ENCODE assay signal across 9 mouse cellular contexts in the genomic region with DNA sequence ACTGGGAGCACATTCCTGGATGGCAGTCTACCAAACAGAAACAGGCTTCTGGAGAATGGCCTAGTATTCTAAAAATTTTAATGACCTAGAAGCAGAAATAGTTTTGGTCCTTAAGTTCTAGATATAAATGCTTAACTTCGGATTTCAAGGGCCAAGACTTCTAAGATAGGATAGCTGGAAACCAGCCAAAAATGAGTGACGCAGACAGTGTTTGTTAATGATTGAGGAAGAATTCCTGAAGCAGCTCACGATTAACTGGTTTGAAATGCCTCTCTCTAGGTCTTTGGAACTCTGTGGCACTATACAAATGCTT.
A peak's percentile ranks its signal among the peaks of the same experiment; 100 is the strongest.
DNase-seq lines count a peak whose midpoint lies in the region; ATAC-seq and TF ChIP-seq lines count a peak whose summit lies in the region.
"Had no signal": no experiment of that assay in that cellular context is flagged by ENCODE, and none has a peak within 500 bp of the region (broad histone marks: within the 10 kb centered on the region; RNA-seq: fewer than 3 reads in every experiment).

No protein-coding gene starts in this region.

- H3K36me3 ChIP-seq in heart, embryonic 10.5 days: no peaks in the 10 kb centered on the region
- no peaks in the 10 kb centered on the region for H3K36me3 ChIP-seq in heart, postnatal 0 days (replicated peaks; ENCODE audit: control insufficient read depth, insufficient read depth, low read length)
- H3K36me3 ChIP-seq in limb, embryonic 15.5 days: no peaks in the 10 kb centered on the region
- H3K36me3 ChIP-seq: hindbrain, embryonic 12.5 days had no signal

- no peak overlapping the region for H3K4me2 ChIP-seq in heart, postnatal 0 days (ENCODE audit: low read depth, low read length)
- H3K4me2 ChIP-seq in limb, embryonic 15.5 days: no peak overlapping the region
- H3K4me2 ChIP-seq: hindbrain, embryonic 12.5 days had no signal

- H3K9me3 ChIP-seq in heart, embryonic 10.5 days: no peaks in the 10 kb centered on the region
- H3K9me3 ChIP-seq in heart, postnatal 0 days (replicated peaks; ENCODE audit: control insufficient read depth, low read length): no peaks in the 10 kb centered on the region
- H3K9me3 ChIP-seq in limb, embryonic 15.5 days: no peaks in the 10 kb centered on the region
- H3K9me3 ChIP-seq: hindbrain, embryonic 12.5 days had no signal

- WGBS in heart, embryonic 10.5 days: 18% methylated on average over 3 of the region's 3 CpGs
- WGBS in heart, postnatal 0 days: 8% methylated on average over 3 of the region's 3 CpGs
- 15% methylated on average over 3 of the region's 3 CpGs for WGBS in limb, embryonic 15.5 days

- peak; percentile 75 for ATAC-seq in heart, postnatal 0 days (ENCODE audit: insufficient read depth, low read depth)
- no peak for ATAC-seq in limb, embryonic 15.5 days (ENCODE audit: insufficient number of reproducible peaks, low FRiP score, low TSS enrichment, low read depth)

- H3K27ac ChIP-seq in heart, embryonic 10.5 days: no peak overlapping the region
- H3K27ac ChIP-seq in heart, postnatal 0 days (ENCODE audit: low read depth): peak overlapping the region; percentile 84
- peak overlapping the region; percentile 47; the same call in 1 of the 2 replicates for H3K27ac ChIP-seq in limb, embryonic 15.5 days
- H3K27ac ChIP-seq: hindbrain, embryonic 12.5 days had no signal

- H3K4me1 ChIP-seq in heart, embryonic 10.5 days: peaks cover 24% of the 10 kb centered on the region
- H3K4me1 ChIP-seq in heart, postnatal 0 days (ENCODE audit: control insufficient read depth, insufficient read depth): peaks cover 42% of the 10 kb centered on the region
- H3K4me1 ChIP-seq in limb, embryonic 15.5 days: peaks cover 38% of the 10 kb centered on the region

- no peak overlapping the region for H3K4me3 ChIP-seq in heart, embryonic 10.5 days
- H3K4me3 ChIP-seq in heart, postnatal 0 days (ENCODE audit: low read depth, low read length): no peak overlapping the region
- H3K4me3 ChIP-seq in limb, embryonic 15.5 days: no peak overlapping the region
- H3K4me3 ChIP-seq: hindbrain, embryonic 12.5 days had no signal

- H3K27me3 ChIP-seq in heart, embryonic 10.5 days (ENCODE audit: insufficient read depth, poor library complexity, severe bottlenecking): no peaks in the 10 kb centered on the region
- H3K27me3 ChIP-seq in heart, postnatal 0 days (ENCODE audit: control insufficient read depth, insufficient read depth, low read length): no peaks in the 10 kb centered on the region
- no peaks in the 10 kb centered on the region for H3K27me3 ChIP-seq in limb, embryonic 15.5 days
- H3K27me3 ChIP-seq: hindbrain, embryonic 12.5 days had no signal

- H3K9ac ChIP-seq in heart, postnatal 0 days (replicated peaks; ENCODE audit: low read depth, low read length): no peak overlapping the region
- no peak overlapping the region for H3K9ac ChIP-seq in limb, embryonic 15.5 days
- H3K9ac ChIP-seq: hindbrain, embryonic 12.5 days had no signal

- no peak for TF ChIP-seq CTCF in heart, postnatal 0 days (IDR thresholded peaks at IDR 0.05; ENCODE audit: low read depth)

- peak; percentile 69 to 83 for DNase-seq in heart, adult 18-20 months
- DNase-seq in heart, embryonic 10.5 days (ENCODE audit: low spot score): no peak
- peak; percentile 78 for DNase-seq in NIH3T3 (ENCODE audit: low read depth)
- peak; percentile 73 for DNase-seq in heart, postnatal 0 days (ENCODE audit: low spot score)
- DNase-seq in embryo, embryonic 10 days (ENCODE audit: low spot score): no peak
- DNase-seq in left cerebral cortex, postnatal 25 days (ENCODE audit: low spot score in 2 of 2): no peak
- DNase-seq in left cerebral cortex, postnatal 4 days: no peak

- peak; percentile 62 for TF ChIP-seq EP300 in heart, postnatal 0 days (IDR thresholded peaks at IDR 0.05; ENCODE audit: low read depth)

- intact Hi-C loops in left cerebral cortex, postnatal 25 days (cut with DNase I): no loop called here
- intact Hi-C loops in left cerebral cortex, postnatal 4 days (cut with DNase I): no loop called here

Comparison
In these comparisons a context has a peak if more than half of its experiments do, and no peak if none do; other contexts are left out.
1. DNase-seq: peak in heart, adult 18-20 months (2 of 2), NIH3T3 (single experiment) and heart, postnatal 0 days (single experiment); none in heart, embryonic 10.5 days (single experiment), embryo, embryonic 10 days (single experiment), left cerebral cortex, postnatal 25 days (0 of 2) and left cerebral cortex, postnatal 4 days (single experiment).